Mouse (Mus musculus) myocyte (in vitro differentiated cells): ENCODE measurements around the gene Pkd2.

ENCODE experiments used
- E2F4 ChIP-seq: IDR thresholded peaks from one replicate; pipeline ENCODE4 v1.6.1; 2011; ENCODE audit warnings: mild to moderate bottlenecking, control low read depth, moderate library complexity; ENCODE audit not compliant: insufficient read depth
- MAX ChIP-seq: IDR thresholded peaks from one replicate; pipeline ENCODE4 v1.6.1; 2011; ENCODE audit warnings: low read depth, mild to moderate bottlenecking, control low read depth
- MYOD1 ChIP-seq, 3 experiments: IDR thresholded peaks; one replicate each; pipeline ENCODE4 v1.6.1; 2011; ENCODE audit warnings: control low read depth in 2 of 3, low read depth in 2 of 3, mild to moderate bottlenecking in 2 of 3, moderate library complexity in 1 of 3; ENCODE audit not compliant: insufficient read length in 2 of 3, control insufficient read depth in 1 of 3
- MYOG ChIP-seq, 3 experiments: IDR thresholded peaks; one replicate each; pipeline ENCODE4 v1.6.1; 2011; ENCODE audit warnings: control low read depth in 2 of 3, low read depth in 2 of 3, mild to moderate bottlenecking in 2 of 3; ENCODE audit not compliant: insufficient read length in 2 of 3, control insufficient read depth in 1 of 3, insufficient read depth in 1 of 3
- POLR2A ChIP-seq: IDR thresholded peaks from one replicate; pipeline ENCODE4 v1.6.1; 2011; ENCODE audit warnings: low read depth, mild to moderate bottlenecking, control low read depth, moderate library complexity; ENCODE audit not compliant: insufficient read length
- POLR2AphosphoS2 ChIP-seq: IDR thresholded peaks from one replicate; pipeline ENCODE4 v1.6.1; 2011; ENCODE audit warnings: low read depth, control low read depth; ENCODE audit not compliant: insufficient read length
- SRF ChIP-seq: IDR thresholded peaks from one replicate; pipeline ENCODE4 v1.6.1; 2011; ENCODE audit warnings: low read depth; ENCODE audit not compliant: control insufficient read depth, insufficient read length
- TCF12 ChIP-seq: IDR thresholded peaks from one replicate; pipeline ENCODE4 v1.6.1; 2011; ENCODE audit warnings: mild to moderate bottlenecking, control low read depth; ENCODE audit not compliant: poor library complexity, insufficient read depth, severe bottlenecking
- USF1 ChIP-seq: IDR thresholded peaks from one replicate; pipeline ENCODE4 v1.6.1; 2011; ENCODE audit warnings: low read depth, mild to moderate bottlenecking, control low read depth, moderate library complexity

DNA sequence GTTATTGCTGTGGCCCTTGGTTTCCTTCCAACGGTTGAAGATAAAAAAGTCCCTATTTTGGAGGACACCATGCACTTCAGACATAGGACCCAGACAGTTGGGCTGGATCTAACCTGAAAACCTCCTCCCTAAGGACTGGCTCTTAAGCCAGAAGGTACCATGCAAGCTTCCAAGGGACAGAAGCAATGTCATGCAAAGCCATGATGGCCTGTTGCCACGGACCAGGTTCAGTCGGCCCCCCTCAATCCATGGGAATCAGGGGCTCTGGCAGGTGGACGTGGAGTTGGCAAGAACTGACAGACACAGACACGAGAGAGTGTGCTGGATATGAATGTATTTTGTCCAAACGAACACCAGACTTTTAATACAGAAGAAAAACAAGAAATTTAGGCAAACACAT lies 16.9 kb upstream of the Pkd2 start:
- no peak for TF ChIP-seq POLR2A
- TF ChIP-seq MYOG (IDR thresholded peaks at IDR 0.05; ENCODE audit: control insufficient read depth in 1 of 3, insufficient read depth in 1 of 3, insufficient read length in 2 of 3, low read depth in 2 of 3) = no peak
- no peak for TF ChIP-seq MYOD1 (IDR thresholded peaks at IDR 0.05; ENCODE audit: control insufficient read depth in 1 of 3, insufficient read length in 2 of 3, low read depth in 2 of 3)
- no peak for TF ChIP-seq TCF12
- no peak for TF ChIP-seq POLR2AphosphoS2
- TF ChIP-seq E2F4 = no peak
- TF ChIP-seq MAX = no peak
- TF ChIP-seq SRF = no peak
- TF ChIP-seq USF1 = no peak
